Mouse (Mus musculus) heart, embryonic 16.5 days (tissue): ENCODE data around the gene Dlg2. TPM values are rescaled to one million over a fixed set of nuclear protein-coding genes. Genes with fewer than 3 reads are reported as not detected.

Experiments used
- ATAC-seq: fragments of 200-750 bp; cut with Nextera tagmentation; replicated peaks from 2 replicates; pipeline ENCODE4 v1.8.0; 2017; ENCODE audit warnings: moderate number of reproducible peaks; ENCODE audit not compliant: insufficient read depth, low FRiP score; ENCODE audit errors: extremely low read depth
- H3K27ac ChIP-seq: fragments of 300-500 bp; sonication (generic); 2 replicates; pipeline ENCODE4 v1.5.1; 2014; ENCODE audit warnings: mild to moderate bottlenecking, low read length, control low read depth, moderate library complexity
- H3K27me3 ChIP-seq: fragments of 300-500 bp; sonication (generic); 2 replicates; pipeline ENCODE4 v1.6.1; 2014; ENCODE audit warnings: low read length, mixed read lengths; ENCODE audit not compliant: control insufficient read depth, insufficient read depth
- H3K36me3 ChIP-seq: fragments of 300-500 bp; sonication (generic); 2 replicates; pipeline ENCODE4 v1.6.1; 2014; ENCODE audit not compliant: control insufficient read depth, insufficient read depth
- H3K4me1 ChIP-seq: fragments of 300-500 bp; sonication (generic); 2 replicates; pipeline ENCODE4 v1.6.1; 2014; ENCODE audit warnings: low read length, mixed read lengths; ENCODE audit not compliant: control insufficient read depth, insufficient read depth
- H3K4me2 ChIP-seq: fragments of 300-500 bp; sonication (generic); 2 replicates; pipeline ENCODE4 v1.6.1; 2014; ENCODE audit warnings: low read depth, mild to moderate bottlenecking, control low read depth, low read length
- H3K4me3 ChIP-seq: fragments of 300-500 bp; sonication (generic); 2 replicates; pipeline ENCODE4 v1.5.1; 2014; ENCODE audit warnings: mild to moderate bottlenecking, control low read depth, low read length
- H3K9ac ChIP-seq: fragments of 300-500 bp; sonication (generic); 2 replicates; pipeline ENCODE4 v1.6.1; 2014; ENCODE audit warnings: low read length, control low read depth
- H3K9me3 ChIP-seq: fragments of 300-500 bp; sonication (generic); replicated peaks from 2 replicates; pipeline ENCODE4 v1.6.1; 2016; ENCODE audit warnings: low read length; ENCODE audit not compliant: control insufficient read depth
- whole genome bisulfite sequencing: fragments of 180-500 bp; shearing (Covaris S2); extraction: QIAGEN DNeasy Blood & Tissue Kit; methylation state at CpG from one replicate; pipeline ENCODE4 v1.1.7; 2014; 5-methylcytosine and 5-hydroxymethylcytosine counted together
- polyA plus RNA-seq: library from polyadenylated mRNA; unstranded; fragments of >200 nt; fragmentation: Nextera tagmentation; extraction: Ambion mirVana; gene quantifications from 2 replicates; pipeline ENCODE4 v1.2.1, GENCODE M21; 2015

Dlg2 gene
- polyA plus RNA-seq, 1 experiment from 2014 or later = 7.7 TPM

- Histone ChIP-seq H3K4me3 (no peak overlapping the region), H3K9me3 (no peaks in the 10 kb centered on the region), H3K36me3 (no peaks in the 10 kb centered on the region), H3K4me2 (no peak overlapping the region), H3K27ac (no peak overlapping the region), H3K4me1 (no peaks in the 10 kb centered on the region), H3K9ac (no peak overlapping the region), H3K27me3 (no peaks in the 10 kb centered on the region)
- 68% methylated on average over 6 of the region's 6 CpGs for WGBS
- ATAC-seq = no peak
Observed at GRCm38 (mm10) chr7:92189149-92189548, 1712.7 kb downstream of the Dlg2 start.

DNA sequence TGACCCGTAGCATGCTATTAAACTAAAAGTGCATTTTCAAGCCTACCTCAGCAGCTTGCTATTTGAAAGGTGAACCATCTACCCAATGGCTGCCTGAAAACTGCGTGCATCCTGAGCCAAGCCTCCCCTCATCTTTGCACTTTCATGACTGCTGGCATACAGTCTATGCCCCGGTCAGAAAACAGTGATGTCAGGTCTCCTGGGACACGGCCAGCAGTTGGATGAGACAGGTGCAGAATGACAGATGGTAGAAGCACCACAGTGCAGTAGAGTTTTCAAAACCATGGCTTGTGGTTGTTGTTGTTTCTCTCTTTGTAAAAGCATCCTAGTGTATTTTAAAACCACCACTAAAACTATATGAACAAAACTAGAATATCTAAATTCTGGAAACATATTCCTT, 1719.5 kb downstream of the Dlg2 start:
- no peak overlapping the region for H3K4me2 ChIP-seq
- no peak overlapping the region for H3K4me3 ChIP-seq
- H3K9me3 ChIP-seq = no peaks in the 10 kb centered on the region
- H3K27me3 ChIP-seq = no peaks in the 10 kb centered on the region
- H3K4me1 ChIP-seq = no peaks in the 10 kb centered on the region
- no peaks in the 10 kb centered on the region for H3K36me3 ChIP-seq
- 63% methylated on average over 4 of the region's 4 CpGs for WGBS
- no peak for ATAC-seq
- no peak overlapping the region for H3K9ac ChIP-seq
- no peak overlapping the region for H3K27ac ChIP-seq

DNA sequence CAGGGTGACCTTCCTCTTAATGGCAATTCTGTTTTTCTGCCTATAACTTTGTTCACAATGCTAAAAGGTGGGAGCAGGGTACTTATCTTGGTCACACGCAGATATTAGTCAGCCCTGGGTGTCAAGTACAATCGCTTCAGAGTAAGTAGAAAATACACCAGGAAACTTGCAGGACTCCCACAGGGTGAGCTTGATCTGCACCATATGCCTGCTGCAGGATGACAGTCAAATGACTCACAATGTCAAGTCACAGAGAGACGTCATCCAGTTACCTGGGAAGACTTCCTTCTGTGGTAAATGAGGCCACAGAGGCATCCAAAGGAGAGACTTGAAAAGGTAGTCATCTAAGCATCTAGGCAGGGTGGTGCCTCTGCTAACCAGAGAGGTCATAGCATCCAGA, 1721.1 kb downstream of the Dlg2 start:
- Histone ChIP-seq H3K27me3 (no peaks in the 10 kb centered on the region), H3K36me3 (no peaks in the 10 kb centered on the region), H3K27ac (no peak overlapping the region), H3K4me2 (no peak overlapping the region), H3K4me3 (no peak overlapping the region), H3K4me1 (no peaks in the 10 kb centered on the region), H3K9me3 (no peaks in the 10 kb centered on the region), H3K9ac (no peak overlapping the region)
- 44% methylated on average over 3 of the region's 3 CpGs for whole genome bisulfite sequencing
- no peak for ATAC-seq

- H3K27me3 ChIP-seq = no peaks in the 10 kb centered on the region
- H3K9me3 ChIP-seq = no peaks in the 10 kb centered on the region
- ATAC-seq = no peak
- no peak overlapping the region for H3K27ac ChIP-seq
- no peak overlapping the region for H3K4me3 ChIP-seq
- no peaks in the 10 kb centered on the region for H3K4me1 ChIP-seq
- H3K9ac ChIP-seq = no peak overlapping the region
- H3K36me3 ChIP-seq = no peaks in the 10 kb centered on the region
- 73% methylated on average over 1 of the region's 1 CpGs for WGBS
- no peak overlapping the region for H3K4me2 ChIP-seq
Observed at GRCm38 (mm10) chr7:92199131-92199530, 1722.7 kb downstream of the Dlg2 start.

DNA sequence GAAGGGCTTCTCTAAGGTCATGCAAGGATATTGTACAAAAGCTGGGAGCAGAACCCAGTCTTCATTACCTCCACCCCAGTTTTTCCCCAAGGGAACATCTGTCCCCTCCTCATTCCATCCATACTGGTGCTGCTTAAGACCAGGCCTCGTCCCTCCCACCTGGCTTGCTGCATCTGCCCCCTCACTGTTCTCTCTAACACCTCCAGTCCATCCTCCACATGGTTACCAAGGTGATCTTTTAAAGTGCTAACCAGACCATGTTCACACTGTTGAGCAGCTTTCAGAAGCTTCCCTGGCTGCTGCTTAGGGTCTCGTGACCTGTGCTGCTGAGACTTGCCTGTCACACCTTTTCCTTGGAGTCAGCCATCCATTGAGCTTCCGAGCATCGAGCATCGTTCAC, 1734.2 kb downstream of the Dlg2 start:
- Histone ChIP-seq H3K9ac (no peak overlapping the region), H3K27ac (no peak overlapping the region), H3K9me3 (no peaks in the 10 kb centered on the region), H3K4me3 (no peak overlapping the region), H3K36me3 (no peaks in the 10 kb centered on the region), H3K4me2 (no peak overlapping the region), H3K27me3 (no peaks in the 10 kb centered on the region), H3K4me1 (peaks cover 5% of the 10 kb centered on the region; the same call in 1 of the 2 replicates)
- ATAC-seq = no peak
- 85% methylated on average over 5 of the region's 5 CpGs for WGBS

DNA sequence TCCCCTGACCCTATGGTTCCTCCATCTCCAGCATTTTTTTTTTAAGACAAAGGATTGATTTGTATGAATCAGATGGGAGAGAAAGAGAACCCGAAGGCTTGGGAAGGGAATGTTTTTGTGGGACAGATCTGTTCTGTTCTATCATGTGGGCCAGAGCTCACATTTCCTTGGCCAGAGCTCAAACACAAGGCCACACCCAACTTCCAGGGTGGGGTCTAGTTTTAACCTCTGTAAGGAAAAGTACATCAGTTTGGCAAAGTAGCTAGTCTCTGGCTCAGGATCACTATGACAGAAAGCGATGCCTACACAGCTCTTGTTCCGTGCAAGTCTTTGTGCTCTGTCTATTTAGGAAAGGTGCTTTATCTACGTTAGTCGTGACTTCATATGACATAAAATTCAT, 1737.3 kb downstream of the Dlg2 start:
- H3K9ac ChIP-seq = no peak overlapping the region
- 81% methylated on average over 5 of the region's 5 CpGs for WGBS
- no peak for ATAC-seq
- no peaks in the 10 kb centered on the region for H3K9me3 ChIP-seq
- H3K4me2 ChIP-seq = no peak overlapping the region
- no peak overlapping the region for H3K4me3 ChIP-seq
- H3K4me1 ChIP-seq = peaks cover 5% of the 10 kb centered on the region; the same call in 1 of the 2 replicates
- no peaks in the 10 kb centered on the region for H3K27me3 ChIP-seq
- H3K27ac ChIP-seq = no peak overlapping the region
- no peaks in the 10 kb centered on the region for H3K36me3 ChIP-seq

- Histone ChIP-seq H3K9ac (no peak overlapping the region), H3K9me3 (no peaks in the 10 kb centered on the region), H3K4me2 (no peak overlapping the region), H3K27me3 (no peaks in the 10 kb centered on the region), H3K4me1 (no peaks in the 10 kb centered on the region), H3K27ac (no peak overlapping the region), H3K36me3 (no peaks in the 10 kb centered on the region), H3K4me3 (no peak overlapping the region)
- ATAC-seq = no peak
Observed at GRCm38 (mm10) chr7:92218171-92218570, 1741.7 kb downstream of the Dlg2 start.

DNA sequence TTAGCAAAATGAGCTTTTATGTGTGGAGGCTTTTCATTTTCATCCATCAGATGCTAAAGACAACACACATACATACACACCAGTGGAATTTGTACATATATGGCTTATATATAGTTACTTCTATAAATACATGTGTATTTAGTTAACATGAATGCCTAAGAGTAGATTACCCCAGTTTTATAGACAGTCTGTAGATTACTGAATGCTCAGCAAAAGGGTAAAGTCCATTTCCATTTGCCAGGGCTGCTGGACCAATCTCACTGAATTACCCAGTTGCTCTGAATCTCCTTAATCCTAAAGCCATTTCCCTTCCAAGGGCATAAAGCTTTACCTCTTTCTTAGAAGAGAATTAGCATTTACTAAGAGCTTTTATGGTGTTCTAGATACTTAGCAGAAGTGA, 1744.1 kb downstream of the Dlg2 start:
- H3K27me3 ChIP-seq = no peaks in the 10 kb centered on the region
- H3K9ac ChIP-seq = no peak overlapping the region
- no peak overlapping the region for H3K4me3 ChIP-seq
- H3K4me2 ChIP-seq = no peak overlapping the region
- H3K4me1 ChIP-seq = no peaks in the 10 kb centered on the region
- no peaks in the 10 kb centered on the region for H3K9me3 ChIP-seq
- no peaks in the 10 kb centered on the region for H3K36me3 ChIP-seq
- no peak for ATAC-seq
- no peak overlapping the region for H3K27ac ChIP-seq

- H3K27me3 ChIP-seq = no peaks in the 10 kb centered on the region
- ATAC-seq = no peak
- WGBS = 68% methylated on average over 11 of the region's 11 CpGs
- H3K4me2 ChIP-seq = no peak overlapping the region
- no peak overlapping the region for H3K4me3 ChIP-seq
- no peaks in the 10 kb centered on the region for H3K4me1 ChIP-seq
- H3K9ac ChIP-seq = no peak overlapping the region
- H3K9me3 ChIP-seq = no peaks in the 10 kb centered on the region; the same call in 1 of the 2 replicates
- no peaks in the 10 kb centered on the region for H3K36me3 ChIP-seq
- H3K27ac ChIP-seq = no peak overlapping the region
Observed at GRCm38 (mm10) chr7:92234476-92235202, 1758.2 kb downstream of the Dlg2 start.
